Mouse (Mus musculus): ENCODE results near the gene Zcchc8. TPM values are rescaled to one million over a fixed set of nuclear protein-coding genes. Genes with fewer than 3 reads are reported as not detected.

Gene Zcchc8
- polyA plus RNA-seq (2012; rRNA removed), result 27.0 and 32.5 TPM in 2 replicates

DNA sequence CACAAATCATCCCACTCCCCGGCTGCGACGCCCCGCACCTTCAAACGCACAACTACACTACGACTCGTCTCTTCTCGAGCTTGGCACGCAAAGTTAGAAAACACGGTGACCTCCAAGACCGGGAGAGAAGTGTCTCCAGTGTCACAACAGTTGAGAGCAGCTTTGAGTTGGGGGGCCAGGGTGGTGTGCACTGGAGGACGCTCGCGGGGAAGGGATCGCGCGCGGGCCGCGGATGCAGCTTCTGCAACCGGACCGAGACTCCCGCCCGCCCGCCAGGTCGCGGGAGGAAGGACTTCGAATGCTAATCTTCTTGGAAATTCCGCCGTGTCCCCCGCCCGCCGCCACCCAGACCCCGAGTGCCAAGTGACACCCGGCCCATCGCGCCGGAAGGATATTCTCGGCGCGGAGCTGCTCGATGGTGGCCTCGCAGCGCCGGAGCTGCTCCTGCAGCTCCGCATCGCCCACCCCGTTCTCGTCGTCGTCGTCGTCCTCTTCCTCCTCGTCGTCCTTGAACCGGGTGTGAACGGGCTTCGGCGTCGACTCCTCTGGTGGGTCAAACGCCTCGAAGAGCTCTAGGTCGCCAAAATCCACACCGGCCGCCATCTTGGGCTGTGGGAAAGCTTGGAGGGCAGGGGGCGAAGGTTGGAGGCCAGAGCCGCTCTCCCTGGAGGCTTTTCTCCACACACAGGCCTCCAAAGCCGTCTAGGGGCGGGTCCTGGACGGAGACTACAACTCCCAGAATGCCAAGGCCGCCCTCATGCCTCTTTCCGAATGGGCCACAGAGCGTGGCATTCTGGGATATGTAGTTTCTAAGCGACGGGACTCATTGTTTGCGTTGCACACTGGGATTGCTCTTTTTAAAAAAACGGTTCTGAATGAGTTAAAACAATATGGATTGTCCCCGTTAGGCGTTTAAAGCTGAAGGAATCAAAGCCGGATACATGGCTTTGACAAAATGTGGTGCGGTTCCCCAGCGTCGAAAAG lies at the start of gene Zcchc8:
Gene Zcchc8 (minus strand): TSS at position 773 of the 984 bp plus-strand sequence.

DNA sequence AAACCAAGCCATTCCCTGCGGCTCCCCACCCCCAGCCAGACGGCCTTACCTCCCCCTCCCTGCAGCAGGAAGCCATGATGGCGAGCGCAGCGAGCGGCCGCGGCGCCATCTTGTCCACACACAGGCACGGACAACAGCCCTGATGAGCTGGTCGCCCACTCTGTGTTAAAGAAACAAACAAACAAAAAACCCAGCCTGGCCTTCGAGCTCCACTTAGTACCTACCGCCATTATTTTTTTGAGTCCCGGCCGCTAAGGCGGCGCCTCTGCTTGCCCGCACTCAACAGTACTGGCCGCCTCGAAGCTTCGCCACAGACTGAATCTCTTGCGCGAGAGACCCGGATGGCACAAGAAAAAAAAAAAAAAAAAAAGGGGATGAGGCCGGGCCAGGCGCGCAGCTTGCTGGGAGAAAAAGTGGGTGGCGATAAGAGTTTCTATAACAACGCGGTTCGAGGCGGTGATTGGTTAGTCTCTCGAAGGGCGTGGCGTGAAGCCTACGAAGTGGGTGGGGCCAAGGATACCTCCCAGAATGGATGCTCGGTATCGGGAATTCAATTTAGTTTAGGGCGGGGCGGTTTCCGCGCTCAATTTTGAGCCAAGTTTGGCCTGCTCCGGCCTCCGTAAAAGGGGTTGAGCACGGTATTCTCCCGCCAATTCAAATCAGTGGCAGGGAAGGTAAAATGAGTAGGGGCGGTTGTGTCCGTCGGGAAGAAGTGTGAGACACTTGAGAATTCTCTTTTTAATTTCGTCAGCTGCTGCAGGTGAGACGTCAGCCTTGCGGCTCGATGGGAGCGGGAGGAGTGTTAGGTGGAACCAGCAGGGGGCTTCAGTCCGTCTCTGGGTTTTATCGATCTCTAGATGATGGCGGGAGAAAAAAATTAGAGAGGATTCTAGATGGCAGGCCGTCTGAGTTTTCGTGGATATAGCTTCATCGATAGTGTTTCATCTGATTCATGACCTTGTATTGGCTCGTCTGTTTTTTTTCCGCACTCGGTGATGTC lies 28.5 kb upstream of the Zcchc8 start, which contains the start of the genes Rsrc2 and Kntc1:
Gene Rsrc2 (minus strand): TSS at position 350 of the 1,000 bp plus-strand sequence.
Gene Kntc1 (plus strand): TSS at position 652 of the 1,000 bp plus-strand sequence.

DNA sequence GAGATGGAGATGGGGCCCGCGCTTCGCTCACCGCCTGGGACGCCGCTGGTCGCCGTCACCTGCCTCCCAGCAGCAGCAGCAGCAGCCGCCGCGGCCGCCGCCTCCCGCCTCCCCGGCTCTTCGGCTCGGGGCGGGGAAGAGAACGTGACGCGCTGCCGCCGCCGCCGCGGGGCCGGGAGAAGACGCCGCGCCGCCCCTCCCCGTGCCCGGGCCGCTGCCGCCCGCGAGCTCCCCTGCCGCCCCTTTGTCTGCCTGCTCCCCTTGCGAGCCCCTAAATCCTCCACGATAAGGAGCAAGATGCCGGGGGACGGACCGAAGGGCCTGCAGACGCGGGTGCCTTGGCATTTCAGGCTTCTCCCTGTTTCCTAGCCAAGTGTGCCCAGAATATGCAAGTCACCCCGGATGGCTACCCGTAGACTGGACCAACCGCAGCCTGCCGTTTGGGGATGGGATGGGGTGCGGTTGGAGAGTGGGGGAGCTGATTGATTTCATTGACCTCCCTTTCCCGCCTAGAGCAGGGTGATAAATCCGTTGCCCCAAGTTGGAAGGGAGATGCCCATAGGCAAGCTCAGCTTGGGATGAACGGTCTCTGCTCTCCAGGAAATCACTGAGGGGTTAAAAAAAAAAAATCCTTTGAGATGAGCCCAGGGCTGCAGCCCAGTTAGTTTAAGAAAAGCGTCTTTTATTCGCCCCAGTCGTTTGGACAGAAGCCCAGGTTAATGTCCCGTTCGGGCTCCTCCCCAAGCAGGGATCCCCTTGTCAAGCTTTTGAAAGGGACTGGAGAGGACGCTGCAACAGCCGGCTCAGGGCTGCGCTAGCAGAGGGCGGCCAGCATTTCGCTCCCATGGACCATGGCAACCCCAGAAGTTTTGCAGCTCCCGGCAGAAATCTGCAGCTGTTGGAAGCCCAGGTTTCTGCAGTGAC lies 36.4 kb downstream of the Zcchc8 start, which contains the start of gene Clip1:
Gene Clip1 (minus strand): TSS at position 398 of the 924 bp plus-strand sequence.

Other genes starting within 250 kb of the Zcchc8 start
- 2.6 and 2.8 TPM in 2 replicates for gene Lrrc43, start 231.8 kb downstream of the Zcchc8 start, polyA plus RNA-seq (2012; rRNA removed)
- gene Il31, start 231.6 kb downstream of the Zcchc8 start, polyA plus RNA-seq (2012; rRNA removed), result not detected in 2 replicates
- gene B3gnt4, start 210.6 kb downstream of the Zcchc8 start, polyA plus RNA-seq (2012; rRNA removed), result 5.5 and 5.6 TPM in 2 replicates
- gene Diablo, start 196.9 kb downstream of the Zcchc8 start, polyA plus RNA-seq (2012; rRNA removed), result 91.8 and 99.0 TPM in 2 replicates
- gene Gm49027, start 195.6 kb downstream of the Zcchc8 start, polyA plus RNA-seq (2012; rRNA removed), result 12.2 and 21.7 TPM in 2 replicates
- gene Vps33a, start 148.1 kb downstream of the Zcchc8 start, polyA plus RNA-seq (2012; rRNA removed), result 14.6 and 15.5 TPM in 2 replicates
- 16.8 and 19.5 TPM in 2 replicates for gene Clip1, start 36.5 kb downstream of the Zcchc8 start, polyA plus RNA-seq (2012; rRNA removed)
- 9.5 and 18.1 TPM in 2 replicates for gene Rsrc2, start 28.3 kb upstream of the Zcchc8 start, polyA plus RNA-seq (2012; rRNA removed)
- gene Kntc1, start 28.6 kb upstream of the Zcchc8 start, polyA plus RNA-seq (2012; rRNA removed), result 2.5 and 3.3 TPM in 2 replicates
- gene Hcar2, start 144.4 kb upstream of the Zcchc8 start, polyA plus RNA-seq (2012; rRNA removed), result 2.1 and 2.2 TPM in 2 replicates
- gene Hcar1, start 158.9 kb upstream of the Zcchc8 start, polyA plus RNA-seq (2012; rRNA removed), result 5.4 and 6.8 TPM in 2 replicates
- 6.8 and 13.4 TPM in 2 replicates for gene Denr, start 186.1 kb upstream of the Zcchc8 start, polyA plus RNA-seq (2012; rRNA removed)
- gene Gm43518, start 206.3 kb upstream of the Zcchc8 start, polyA plus RNA-seq (2012; rRNA removed), result 0.89 and 0.93 TPM in 2 replicates
- gene Ccdc62, start 209.6 kb upstream of the Zcchc8 start, polyA plus RNA-seq (2012; rRNA removed), result 3.3 and 4.8 TPM in 2 replicates